Mouse (Mus musculus) forebrain, embryonic 10.5 days (tissue): ENCODE results near the gene Fam193a. TPM values are rescaled to one million over a fixed set of nuclear protein-coding genes. Genes with fewer than 3 reads are reported as not detected.

ENCODE experiments used
- DNase-seq: peaks from one replicate; pipeline ENCODE4 v3.0.0-alpha.2; 2017; ENCODE audit warnings: low spot score; ENCODE audit errors: extremely low spot score
- H3K27ac ChIP-seq: fragments of 300-500 bp; sonication (generic); 2 replicates; pipeline ENCODE4 v1.5.1; 2016; ENCODE audit warnings: mild to moderate bottlenecking
- H3K27me3 ChIP-seq: fragments of 300-500 bp; sonication (generic); 2 replicates; pipeline ENCODE4 v1.6.1; 2016; ENCODE audit warnings: mild to moderate bottlenecking; ENCODE audit not compliant: poor library complexity, severe bottlenecking
- H3K36me3 ChIP-seq: fragments of 300-500 bp; sonication (generic); replicated peaks from 2 replicates; pipeline ENCODE4 v1.6.1; 2016; ENCODE audit warnings: mild to moderate bottlenecking, moderate library complexity
- H3K4me1 ChIP-seq: fragments of 300-500 bp; sonication (generic); 2 replicates; pipeline ENCODE4 v1.6.1; 2016
- H3K4me3 ChIP-seq: fragments of 300-500 bp; sonication (generic); 2 replicates; pipeline ENCODE4 v1.5.1; 2016; ENCODE audit warnings: mild to moderate bottlenecking, moderate library complexity
- H3K9me3 ChIP-seq: fragments of 300-500 bp; sonication (generic); 2 replicates; pipeline ENCODE4 v1.6.1; 2016; ENCODE audit warnings: mild to moderate bottlenecking, moderate library complexity
- WGBS: fragments of 180-500 bp; shearing (Covaris S2); methylation state at CpG from one replicate; pipeline ENCODE4 v1.1.7; 2016; 5-methylcytosine and 5-hydroxymethylcytosine counted together
- polyA plus RNA-seq: library from polyadenylated mRNA; unstranded; fragments of >200 nt; fragmentation: Nextera tagmentation; extraction: Ambion mirVana; gene quantifications from 2 replicates; pipeline ENCODE4 v1.2.1, GENCODE M21; 2016

Fam193a gene
- polyA plus RNA-seq = 12.2 and 13.8 TPM in 2 replicates

DNA sequence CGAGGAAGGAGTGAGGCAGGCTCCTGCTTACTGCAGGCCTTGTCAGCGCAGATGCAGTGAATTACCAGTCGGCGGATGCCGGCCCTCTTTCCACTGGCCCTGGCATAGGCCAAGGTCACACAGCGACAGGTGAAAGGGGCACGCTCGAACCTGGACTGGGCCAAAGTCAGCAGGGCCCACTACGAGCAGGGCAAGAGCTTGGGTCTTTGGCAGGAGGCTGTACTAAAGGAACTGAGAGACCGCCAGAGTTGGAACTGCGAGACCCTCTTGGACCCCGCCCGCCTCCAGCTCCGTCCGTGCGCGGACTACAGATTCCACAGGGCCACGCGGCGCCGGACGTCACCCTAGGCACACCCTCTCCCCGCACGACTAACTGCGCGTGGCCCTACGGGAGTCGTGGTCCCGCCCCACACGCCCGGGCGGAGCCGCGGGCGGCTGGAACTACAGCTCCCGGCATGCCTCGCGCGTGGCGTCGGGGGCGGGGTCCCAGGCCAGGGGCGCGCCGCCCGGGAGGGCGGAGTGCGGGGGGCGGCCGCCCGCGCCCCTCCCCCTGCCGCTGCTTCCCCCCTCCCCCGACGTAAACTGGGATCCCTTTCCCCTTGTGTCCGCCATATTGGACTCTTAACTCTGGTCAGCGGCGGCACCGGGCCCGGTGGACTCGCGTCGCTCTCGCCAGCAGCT, at the start of gene Fam193a:
Fam193a (plus strand) TSS at position 593 of the 681 bp plus-strand sequence.
- peaks cover 18% of the 10 kb centered on the region for H3K36me3 ChIP-seq
- H3K27me3 ChIP-seq = no peaks in the 10 kb centered on the region
- peak; percentile 93 for DNase-seq
- no peaks in the 10 kb centered on the region for H3K9me3 ChIP-seq
- H3K4me3 ChIP-seq = peak within 1 kb of the TSS; percentile 91
- peak within 1 kb of the TSS; percentile 87 for H3K27ac ChIP-seq
- WGBS = under 1% methylated on average over 45 of the region's 64 CpGs
- peaks cover 26% of the 10 kb centered on the region for H3K4me1 ChIP-seq

DNA sequence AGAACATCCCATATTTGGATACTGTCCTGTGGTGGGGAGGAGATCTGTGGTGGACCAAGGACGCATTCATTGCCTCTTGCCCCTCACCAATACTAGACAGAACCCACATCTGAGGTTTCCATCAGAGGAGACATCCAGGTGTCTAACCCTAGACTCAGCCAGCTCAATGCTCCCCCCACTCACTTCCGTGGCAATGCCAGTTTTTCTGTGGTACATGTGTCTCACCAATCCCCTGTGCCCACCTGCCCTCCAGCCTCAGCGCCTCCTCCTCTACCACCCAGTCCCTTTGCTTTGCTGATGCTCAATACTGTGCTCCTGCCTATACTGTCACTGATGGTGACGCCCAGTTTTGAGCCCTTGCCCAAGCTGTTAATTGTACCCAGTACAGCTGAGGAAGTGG, 48.5 kb upstream of the Fam193a start:
- Histone ChIP-seq H3K4me1 (peaks cover 4% of the 10 kb centered on the region), H3K27ac (no peak overlapping the region), H3K9me3 (no peaks in the 10 kb centered on the region), H3K36me3 (no peaks in the 10 kb centered on the region), H3K27me3 (no peaks in the 10 kb centered on the region), H3K4me3 (no peak overlapping the region)
- no peak for DNase-seq
- WGBS = 80% methylated on average over 4 of the region's 4 CpGs

DNA sequence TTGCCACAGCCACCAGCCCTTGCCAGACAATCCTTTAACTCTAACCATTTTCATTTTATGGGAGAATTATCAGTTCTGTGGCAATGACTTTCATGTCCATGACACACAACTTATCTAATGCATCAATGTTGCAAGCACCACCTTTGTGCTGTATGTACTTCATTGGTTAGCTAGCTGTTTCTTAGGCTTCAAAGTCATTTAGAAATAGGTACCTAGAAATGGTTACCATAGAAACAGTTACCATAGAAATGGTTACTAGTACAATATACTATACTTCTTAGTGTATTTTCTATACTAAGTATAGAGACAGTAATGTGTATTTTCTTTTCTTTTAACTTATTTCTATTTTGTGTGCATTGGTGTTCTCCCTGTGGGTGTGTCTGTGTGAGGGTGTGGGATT, 44.4 kb upstream of the Fam193a start:
- H3K27ac ChIP-seq = no peak overlapping the region
- no peaks in the 10 kb centered on the region for H3K9me3 ChIP-seq

DNA sequence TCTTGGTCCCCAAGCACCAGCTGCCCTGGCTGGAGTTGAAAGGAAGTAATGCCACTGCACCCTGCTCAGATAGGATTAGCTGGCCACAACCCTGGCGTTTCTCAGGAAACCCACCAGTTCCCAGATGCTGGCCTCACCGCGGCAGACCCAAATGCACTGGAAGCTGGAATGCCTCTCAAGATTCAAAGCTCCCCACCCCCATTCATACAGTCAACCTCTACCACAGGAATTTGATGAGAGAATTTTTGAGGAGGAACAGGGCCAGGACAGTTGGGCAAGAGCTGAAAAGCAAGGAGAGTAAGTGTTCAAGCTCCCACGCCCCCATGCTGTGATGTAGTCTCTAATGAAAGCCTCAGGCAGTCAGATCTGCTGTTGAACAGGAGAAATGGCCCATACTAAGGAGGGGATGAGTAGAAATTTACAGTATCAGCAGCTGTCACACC, 43.5 kb upstream of the Fam193a start:
- Histone ChIP-seq H3K4me3 (peak overlapping the region; percentile 46; the same call in 1 of the 2 replicates), H3K27ac (peak overlapping the region; percentile 83), H3K4me1 (peaks cover 16% of the 10 kb centered on the region), H3K27me3 (no peaks in the 10 kb centered on the region; the same call in 1 of the 2 replicates), H3K9me3 (no peaks in the 10 kb centered on the region), H3K36me3 (peaks cover 3% of the 10 kb centered on the region)
- DNase-seq = no peak
- WGBS = 30% methylated on average over 4 of the region's 4 CpGs

More for the DNA sequence above, 44.4 kb upstream of the Fam193a start:
- no peaks in the 10 kb centered on the region for H3K36me3 ChIP-seq
- H3K4me1 ChIP-seq = peaks cover 16% of the 10 kb centered on the region
- no peak for DNase-seq
- H3K27me3 ChIP-seq = no peaks in the 10 kb centered on the region; the same call in 1 of the 2 replicates
- no peak overlapping the region for H3K4me3 ChIP-seq

DNA sequence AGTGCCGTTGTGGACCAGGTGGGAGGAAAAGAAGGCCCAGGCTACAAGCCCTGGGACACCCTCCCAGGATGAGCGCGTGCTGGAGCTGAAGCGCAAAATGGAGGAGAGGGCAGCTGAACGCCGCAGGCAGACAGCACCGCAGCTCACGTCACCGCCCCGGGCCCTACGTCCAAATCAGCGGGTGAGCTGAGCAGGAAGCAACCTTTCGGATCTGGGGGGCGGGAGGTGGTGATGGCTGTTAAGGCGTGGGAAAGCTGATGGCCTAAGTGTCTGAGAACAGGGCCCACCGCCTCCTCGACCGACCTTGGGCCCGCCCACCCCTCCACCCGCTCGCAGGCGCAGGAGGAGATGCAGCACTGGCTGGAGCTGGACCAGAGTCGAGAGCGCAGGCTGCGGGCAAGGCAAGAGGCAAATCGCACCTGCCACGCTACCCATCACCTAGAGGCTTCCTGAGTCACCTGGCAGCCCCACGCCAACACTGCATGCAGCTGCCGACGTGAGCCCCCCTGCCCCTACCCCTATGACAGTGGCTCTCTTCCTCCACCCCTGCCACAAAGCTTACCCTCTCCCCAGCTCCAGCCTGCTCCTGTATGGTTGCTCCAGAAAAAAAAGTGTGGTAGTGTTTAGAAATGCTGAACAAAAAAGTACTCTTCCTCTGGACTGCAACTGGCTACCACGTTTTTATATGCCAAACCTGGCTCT, 42.7 kb upstream of the Fam193a start:
- Histone ChIP-seq H3K4me3 (peak overlapping the region; percentile 46), H3K36me3 (peaks cover 6% of the 10 kb centered on the region), H3K27ac (peak overlapping the region; percentile 83), H3K27me3 (no peaks in the 10 kb centered on the region; the same call in 1 of the 2 replicates), H3K9me3 (no peaks in the 10 kb centered on the region), H3K4me1 (peaks cover 16% of the 10 kb centered on the region)
- DNase-seq = peak; percentile 37
- 14% methylated on average over 30 of the region's 31 CpGs for WGBS

DNA sequence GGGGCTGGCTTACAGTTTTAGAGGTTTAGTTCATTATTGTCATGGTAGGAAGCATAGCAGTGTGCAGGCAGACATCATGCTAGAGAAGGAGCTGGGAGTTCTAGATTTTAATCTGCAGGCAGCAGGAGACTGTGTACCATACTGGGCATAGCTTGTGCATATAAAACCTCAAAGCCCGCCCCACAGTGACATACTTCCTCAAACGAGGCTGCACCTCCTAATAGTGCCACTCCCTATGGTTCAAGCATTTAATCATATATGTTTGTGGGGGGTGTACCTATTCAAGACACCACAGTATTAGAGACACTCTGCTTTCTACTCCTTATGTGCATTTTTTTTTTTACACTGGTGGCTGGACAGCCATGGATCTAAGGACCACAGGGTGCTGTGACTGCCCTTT, 39.6 kb upstream of the Fam193a start:
- H3K36me3 ChIP-seq = peaks cover 10% of the 10 kb centered on the region
- H3K27ac ChIP-seq = no peak overlapping the region
- H3K27me3 ChIP-seq = no peaks in the 10 kb centered on the region; the same call in 1 of the 2 replicates
- no peak overlapping the region for H3K4me3 ChIP-seq
- WGBS = 89% methylated on average over 2 of the region's 2 CpGs
- no peak for DNase-seq
- peaks cover 19% of the 10 kb centered on the region for H3K4me1 ChIP-seq
- H3K9me3 ChIP-seq = no peaks in the 10 kb centered on the region

DNA sequence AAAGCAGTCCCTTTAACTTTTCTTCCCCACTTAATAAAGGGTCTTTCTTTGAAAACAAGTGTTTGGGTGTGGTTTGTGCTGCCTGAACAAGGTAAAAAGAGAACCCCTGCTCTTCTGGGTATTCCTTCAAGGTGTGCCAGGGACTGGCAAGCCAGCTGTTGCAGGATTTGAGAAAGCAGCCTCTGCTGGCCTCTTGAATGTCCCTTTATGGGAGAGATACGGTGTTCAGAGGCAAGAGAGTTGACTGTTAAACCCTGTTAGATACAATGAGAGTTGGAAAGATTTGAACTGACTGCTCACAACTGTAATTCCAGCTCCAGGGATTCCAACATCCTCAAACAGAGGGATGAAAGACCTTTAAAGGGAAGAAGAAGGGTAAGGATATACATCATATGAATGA, 35.7 kb upstream of the Fam193a start:
- H3K36me3 ChIP-seq = peaks cover 19% of the 10 kb centered on the region
- DNase-seq = no peak
- no peak overlapping the region for H3K4me3 ChIP-seq
- WGBS = 92% methylated on average over 1 of the region's 1 CpGs
- H3K4me1 ChIP-seq = peaks cover 25% of the 10 kb centered on the region
- no peaks in the 10 kb centered on the region for H3K27me3 ChIP-seq
- no peaks in the 10 kb centered on the region for H3K9me3 ChIP-seq
- no peak overlapping the region for H3K27ac ChIP-seq

DNA sequence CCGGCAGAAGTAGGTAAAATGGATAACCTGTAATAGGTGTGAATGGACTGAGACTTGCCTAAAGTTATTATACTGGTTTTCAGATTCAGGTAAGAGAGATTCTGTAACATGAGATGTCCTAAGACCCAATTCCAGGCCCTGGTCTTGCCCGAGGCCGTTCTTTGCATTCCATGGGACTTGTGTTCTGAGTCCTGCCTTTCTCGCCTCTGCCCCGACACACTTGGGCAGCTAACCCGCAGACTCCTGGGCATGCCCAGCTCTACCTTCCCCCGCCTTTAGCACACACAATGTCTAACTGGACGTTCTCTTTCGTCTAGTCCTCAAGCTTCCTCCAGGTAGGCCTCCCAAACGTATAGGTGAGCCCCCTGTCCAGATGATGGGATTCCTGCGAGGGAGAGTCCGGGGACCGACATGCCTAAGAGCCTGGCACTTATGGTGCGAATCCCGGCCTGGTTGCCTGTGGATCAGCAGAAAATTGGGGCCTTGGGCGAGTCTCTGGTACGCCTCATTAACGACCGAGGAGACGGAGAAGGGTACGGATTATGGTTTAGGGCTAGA, 34.1 kb upstream of the Fam193a start:
- 3% methylated on average over 21 of the region's 21 CpGs for WGBS
- no peak for DNase-seq
- peaks cover 34% of the 10 kb centered on the region for H3K36me3 ChIP-seq

DNA sequence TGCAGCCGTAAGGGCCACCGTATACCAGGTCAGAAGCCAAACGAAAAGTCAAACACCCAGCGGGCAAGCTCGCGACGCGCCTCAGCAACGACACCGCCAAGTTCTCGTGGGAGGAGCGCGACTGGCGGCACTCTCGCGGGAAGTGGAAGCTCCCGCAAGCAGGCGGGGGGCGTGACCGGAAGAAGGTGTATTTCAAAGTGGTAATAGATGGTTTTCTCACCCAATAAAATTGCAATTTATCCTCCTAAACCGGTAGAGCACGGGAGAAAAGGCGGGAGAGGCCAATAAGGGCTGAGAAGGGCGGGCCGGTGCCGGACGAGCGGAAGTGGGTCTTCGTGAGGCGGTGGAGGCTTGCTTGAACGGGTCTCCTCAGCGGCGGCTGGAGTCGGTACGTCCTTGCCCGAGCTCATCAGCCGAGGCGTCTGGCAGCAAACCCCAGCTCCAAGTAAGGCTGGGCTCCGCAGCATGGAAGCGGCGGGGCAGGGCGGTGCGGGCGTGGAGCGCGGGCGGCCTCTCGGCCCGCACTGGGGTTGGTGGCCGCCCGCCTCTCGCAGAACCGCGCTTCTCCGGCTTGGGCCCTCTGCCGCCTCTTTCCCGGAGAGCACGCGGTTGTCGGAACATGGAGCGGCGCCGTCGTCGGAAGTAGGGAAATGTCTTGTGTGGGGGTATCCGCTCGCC, 33.5 kb upstream of the Fam193a start, which contains the start of gene Rnf4:
Rnf4 (plus strand) TSS at position 193 of the 678 bp plus-strand sequence.
- Histone ChIP-seq H3K36me3 (peaks cover 31% of the 10 kb centered on the region), H3K27me3 (no peaks in the 10 kb centered on the region), H3K9me3 (no peaks in the 10 kb centered on the region), H3K4me1 (peaks cover 28% of the 10 kb centered on the region), H3K27ac (peak within 1 kb of the TSS; percentile 99), H3K4me3 (peak within 1 kb of the TSS; percentile 98)
- WGBS = under 1% methylated on average over 67 of the region's 67 CpGs
- peak; percentile 98 for DNase-seq

More for the DNA sequence above, 34.1 kb upstream of the Fam193a start:
- H3K27me3 ChIP-seq = no peaks in the 10 kb centered on the region
- H3K4me3 ChIP-seq = peak overlapping the region; percentile 98
- H3K27ac ChIP-seq = peak overlapping the region; percentile 99
- H3K9me3 ChIP-seq = no peaks in the 10 kb centered on the region
- peaks cover 28% of the 10 kb centered on the region for H3K4me1 ChIP-seq

DNA sequence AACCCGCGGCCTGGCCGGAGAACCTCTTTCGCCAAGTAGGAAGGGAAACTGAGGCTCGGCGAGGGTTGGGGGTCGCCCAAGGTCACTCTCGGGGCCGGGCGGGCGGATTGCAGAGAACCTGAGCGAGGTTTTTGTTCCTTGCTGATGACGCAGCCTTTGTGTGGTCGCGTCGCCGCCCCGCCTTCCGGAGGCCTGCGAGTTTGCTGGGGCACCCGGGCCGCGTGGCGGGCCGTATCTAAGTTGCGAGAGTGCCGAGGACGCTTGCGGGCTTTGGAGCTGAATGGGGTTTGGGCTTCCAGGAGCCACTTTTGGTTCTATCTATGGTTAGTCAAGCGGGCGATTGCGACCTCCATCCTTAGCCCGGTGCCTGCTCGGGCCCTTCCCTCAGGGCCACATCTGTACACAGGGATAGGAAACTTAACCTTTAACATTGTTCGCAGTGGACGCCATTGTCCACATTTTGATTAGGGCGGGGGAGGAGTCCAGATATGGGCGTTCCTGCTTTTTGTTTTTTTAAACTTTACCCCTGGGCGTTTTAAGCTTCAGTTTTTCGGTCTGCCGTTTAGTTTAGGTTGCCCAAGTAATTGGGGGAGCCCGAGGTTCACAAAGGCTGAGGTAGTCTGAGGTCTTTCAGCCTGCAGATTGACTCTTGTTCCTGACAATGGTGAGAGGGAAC, 32.8 kb upstream of the Fam193a start:
- H3K4me1 ChIP-seq = peaks cover 28% of the 10 kb centered on the region
- WGBS = under 1% methylated on average over 42 of the region's 42 CpGs
- peak overlapping the region; percentile 98 for H3K4me3 ChIP-seq
- DNase-seq = peak; percentile 75
- peak overlapping the region; percentile 99 for H3K27ac ChIP-seq
- H3K27me3 ChIP-seq = no peaks in the 10 kb centered on the region
- H3K36me3 ChIP-seq = peaks cover 31% of the 10 kb centered on the region
- H3K9me3 ChIP-seq = no peaks in the 10 kb centered on the region

DNA sequence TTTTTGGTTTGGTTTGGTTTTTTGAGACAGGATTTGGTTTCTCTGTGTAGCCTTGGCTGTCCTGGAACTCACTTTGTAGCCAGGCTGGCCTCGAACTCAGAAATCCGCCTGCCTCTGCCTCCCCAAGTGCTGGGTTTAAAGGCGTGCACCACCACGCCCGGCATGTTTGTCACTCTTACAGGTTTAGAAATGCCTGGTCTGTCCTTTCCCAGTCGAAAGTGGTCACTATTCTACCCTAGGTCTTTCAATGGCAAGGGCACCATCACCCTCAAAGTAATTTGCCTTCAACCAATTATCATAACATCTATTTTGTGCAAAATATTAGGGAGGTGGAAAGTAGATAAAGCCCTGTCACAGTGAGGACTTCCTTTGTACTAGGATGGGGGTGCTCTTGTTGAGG, 29.5 kb upstream of the Fam193a start:
- peaks cover 56% of the 10 kb centered on the region for H3K36me3 ChIP-seq
- H3K27me3 ChIP-seq = no peaks in the 10 kb centered on the region
- H3K4me3 ChIP-seq = no peak overlapping the region
- DNase-seq = no peak
- 94% methylated on average over 6 of the region's 6 CpGs for WGBS
- peaks cover 23% of the 10 kb centered on the region for H3K4me1 ChIP-seq
- no peaks in the 10 kb centered on the region for H3K9me3 ChIP-seq
- no peak overlapping the region for H3K27ac ChIP-seq

DNA sequence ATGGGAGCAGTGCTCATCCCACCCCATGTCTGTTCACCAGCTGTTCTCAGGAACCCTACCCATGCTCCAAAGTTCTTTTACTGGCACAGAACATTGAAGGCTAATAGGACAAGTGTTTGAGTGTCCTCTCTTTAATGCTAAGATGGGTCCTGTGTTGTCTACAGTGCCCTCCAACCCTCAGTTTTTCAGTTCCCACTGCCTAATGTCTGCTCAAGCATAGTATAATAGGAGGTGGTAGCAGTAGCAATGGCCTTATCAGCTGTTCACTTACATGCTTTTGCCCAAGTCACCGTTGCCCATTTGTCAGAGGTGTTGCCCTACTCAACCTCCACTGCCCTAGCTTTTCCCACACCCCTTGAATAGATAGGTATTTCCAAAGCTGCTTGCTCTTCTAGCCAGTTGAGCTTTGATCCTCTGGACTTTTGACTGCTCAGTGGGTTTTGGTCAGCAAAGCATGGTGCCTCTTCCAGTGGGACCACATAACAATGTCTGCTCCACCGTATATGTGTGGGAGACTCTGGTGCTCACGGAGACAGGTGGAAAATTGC, 17.6 kb upstream of the Fam193a start:
- Histone ChIP-seq H3K9me3 (no peaks in the 10 kb centered on the region), H3K4me3 (no peak overlapping the region), H3K4me1 (no peaks in the 10 kb centered on the region), H3K27ac (no peak overlapping the region), H3K36me3 (peaks cover 100% of the 10 kb centered on the region), H3K27me3 (no peaks in the 10 kb centered on the region)
- WGBS = 92% methylated on average over 3 of the region's 3 CpGs
- DNase-seq = no peak
